Mouse (Mus musculus) liver, adult 2 months (tissue): ENCODE measurements at regions not wholly inside any gene's neighbourhood (a gene's known extent, or its start where the extent isn't known, plus 50 kb on each side); places are given as distances from the start of the nearest gene placed in this dataset.

Source experiments
- DNase-seq: peaks from one replicate; pipeline ENCODE4 v3.0.0-alpha.2; 2011; ENCODE audit warnings: low read depth, low spot score; ENCODE audit errors: extremely low read depth
- H3K27ac ChIP-seq: fragments of 200-500 bp; replicated peaks from 2 replicates; pipeline ENCODE4 v1.5.1; 2012; ENCODE audit warnings: low read depth, mild to moderate bottlenecking, control low read depth, inconsistent platforms, low read length; ENCODE audit not compliant: insufficient read depth
- H3K27me3 ChIP-seq: fragments of 200-500 bp; 2 replicates; pipeline ENCODE4 v1.6.1; 2012; ENCODE audit warnings: mild to moderate bottlenecking, moderate library complexity, low read length, inconsistent platforms; ENCODE audit not compliant: control insufficient read depth, insufficient read depth
- H3K36me3 ChIP-seq: fragments of 200-500 bp; 2 replicates; pipeline ENCODE4 v1.6.1; 2012; ENCODE audit warnings: low read length, inconsistent platforms; ENCODE audit not compliant: control insufficient read depth, insufficient read depth
- H3K4me1 ChIP-seq: fragments of 200-500 bp; 2 replicates; pipeline ENCODE4 v1.6.1; 2011; ENCODE audit warnings: low read length; ENCODE audit not compliant: control insufficient read depth, insufficient read depth
- H3K4me3 ChIP-seq: fragments of 200-500 bp; 2 replicates; pipeline ENCODE4 v1.5.1; 2011; ENCODE audit warnings: low read depth, mild to moderate bottlenecking, control low read depth, low read length, moderate library complexity; ENCODE audit not compliant: insufficient read depth
- H3K79me2 ChIP-seq: fragments of 200-500 bp; 2 replicates; pipeline ENCODE4 v1.6.1; 2012; ENCODE audit warnings: inconsistent platforms, mild to moderate bottlenecking, low read length, moderate library complexity; ENCODE audit not compliant: control insufficient read depth, insufficient read depth
- H3K9ac ChIP-seq: fragments of 200-500 bp; 2 replicates; pipeline ENCODE4 v1.6.1; 2012; ENCODE audit warnings: low read depth, mild to moderate bottlenecking, control low read depth, inconsistent platforms, low read length
- CTCF ChIP-seq: fragments of 200-500 bp; IDR thresholded peaks from 2 replicates; pipeline ENCODE4 v1.5.1; 2011; ENCODE audit warnings: low read depth, low read length, control low read depth
- POLR2A ChIP-seq: fragments of 200-500 bp; IDR thresholded peaks from 2 replicates; pipeline ENCODE4 v1.6.1; 2011; ENCODE audit warnings: low read length, control low read depth; ENCODE audit not compliant: insufficient read depth; ENCODE audit errors: extremely low read depth
- WGBS: fragments of 180-500 bp; shearing (Covaris S2); methylation state at CpG from one replicate; pipeline ENCODE4 v1.1.7; 2018; 5-methylcytosine and 5-hydroxymethylcytosine counted together

DNA sequence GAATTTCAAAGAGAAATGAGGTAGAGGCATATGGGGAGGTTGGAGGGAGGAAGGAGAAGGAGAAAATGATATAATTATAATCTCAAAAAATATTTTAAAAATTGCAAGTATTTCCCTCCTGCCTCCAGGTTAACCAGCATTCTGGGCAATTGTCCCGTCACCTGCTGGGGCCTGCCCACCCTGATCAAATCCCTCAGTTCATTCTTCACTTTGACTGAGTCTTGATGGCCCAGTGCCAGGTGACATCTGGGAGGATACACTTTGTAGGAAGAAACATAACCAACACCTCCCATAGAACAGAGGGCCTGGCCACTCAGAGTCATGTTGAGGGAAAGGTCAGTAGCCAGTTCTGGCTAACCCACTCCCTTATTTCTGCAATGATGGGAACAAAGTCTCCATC lies 360.8 kb upstream of the Ubash3b start:
- H3K27me3 ChIP-seq, result no peaks in the 10 kb centered on the region; the same call in 1 of the 2 replicates
- no peak for DNase-seq
- 96% methylated on average over 1 of the region's 1 CpGs for WGBS
- no peak for TF ChIP-seq POLR2A
- TF ChIP-seq CTCF, result no peak
- H3K4me3 ChIP-seq, result no peak overlapping the region
- H3K27ac ChIP-seq, result no peak overlapping the region
- H3K36me3 ChIP-seq, result no peaks in the 10 kb centered on the region
- no peaks in the 10 kb centered on the region for H3K4me1 ChIP-seq
- H3K79me2 ChIP-seq, result no peaks in the 10 kb centered on the region
- no peak overlapping the region for H3K9ac ChIP-seq

DNA sequence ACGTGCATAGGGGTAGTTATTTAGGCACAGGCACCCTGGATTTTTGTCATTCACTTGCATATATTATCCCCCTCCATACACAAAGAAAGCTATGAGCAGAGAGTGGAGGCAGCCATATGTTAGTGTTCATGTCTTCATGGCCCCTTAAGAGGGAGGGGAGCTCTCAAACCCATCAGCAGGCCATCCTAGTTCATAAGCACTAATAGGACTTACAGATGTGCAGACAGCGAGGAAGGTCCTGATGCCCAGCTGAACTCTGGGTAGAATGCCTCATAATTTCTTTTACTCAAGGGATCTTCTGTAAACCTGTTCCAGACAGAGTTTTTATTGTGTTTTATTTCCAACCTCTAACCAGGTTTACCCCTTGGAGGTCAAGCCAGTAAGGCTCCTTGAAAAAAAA lies 356.3 kb upstream of the Ubash3b start:
- H3K9ac ChIP-seq, result no peak overlapping the region
- TF ChIP-seq POLR2A (no peak), CTCF (no peak)
- no peak overlapping the region for H3K4me3 ChIP-seq
- WGBS, result 88% methylated on average over 2 of the region's 2 CpGs
- no peaks in the 10 kb centered on the region for H3K36me3 ChIP-seq
- H3K27ac ChIP-seq, result no peak overlapping the region
- no peaks in the 10 kb centered on the region for H3K27me3 ChIP-seq
- no peak for DNase-seq
- no peaks in the 10 kb centered on the region for H3K4me1 ChIP-seq
- H3K79me2 ChIP-seq, result no peaks in the 10 kb centered on the region

DNA sequence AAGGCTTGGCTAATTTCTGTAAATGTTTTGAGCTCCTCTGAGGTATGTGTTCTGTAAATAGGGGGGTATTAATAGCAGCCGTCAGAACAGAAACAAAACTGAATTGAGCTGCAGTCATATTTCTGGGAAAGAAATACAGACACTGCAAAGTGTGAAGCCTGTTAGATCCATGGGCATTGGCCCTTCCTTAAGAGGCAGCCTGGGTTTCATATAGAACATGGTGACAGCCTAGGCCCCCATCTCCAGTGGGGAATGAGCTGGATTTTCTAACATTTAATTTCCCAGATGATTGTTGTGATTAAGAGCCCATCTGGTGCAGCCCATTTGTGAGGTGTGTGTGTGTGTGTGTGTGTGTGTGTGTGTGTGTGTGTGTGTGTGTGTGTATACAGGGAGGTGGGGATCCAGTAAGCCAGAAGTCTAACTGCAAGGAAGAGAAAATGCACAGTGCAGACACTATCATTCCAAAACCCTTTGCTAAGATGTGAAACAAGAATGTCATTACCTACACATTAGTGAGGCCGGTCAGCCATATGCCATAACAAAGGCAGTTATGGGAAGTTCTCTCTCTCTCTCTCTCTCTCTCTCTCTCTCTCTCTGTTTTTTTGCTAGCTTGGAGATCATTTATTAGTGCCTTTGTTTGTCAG lies 355.7 kb upstream of the Ubash3b start:
- WGBS, result 84% methylated on average over 2 of the region's 2 CpGs
- TF ChIP-seq POLR2A, result no peak
- TF ChIP-seq CTCF, result no peak
- no peaks in the 10 kb centered on the region for H3K27me3 ChIP-seq
- no peak overlapping the region for H3K27ac ChIP-seq
- no peak for DNase-seq
- H3K9ac ChIP-seq, result no peak overlapping the region
- no peaks in the 10 kb centered on the region for H3K36me3 ChIP-seq
- H3K4me1 ChIP-seq, result no peaks in the 10 kb centered on the region
- H3K4me3 ChIP-seq, result no peak overlapping the region
- H3K79me2 ChIP-seq, result no peaks in the 10 kb centered on the region

- Histone ChIP-seq H3K36me3 (no peaks in the 10 kb centered on the region), H3K27ac (no peak overlapping the region), H3K27me3 (no peaks in the 10 kb centered on the region), H3K79me2 (no peaks in the 10 kb centered on the region), H3K4me3 (no peak overlapping the region), H3K9ac (no peak overlapping the region), H3K4me1 (no peaks in the 10 kb centered on the region)
- no peak for DNase-seq
- TF ChIP-seq POLR2A, result no peak
- no peak for TF ChIP-seq CTCF
These were observed 353.7 kb upstream of the Ubash3b start for GRCm38 (mm10) chr9:41515192-41515591.

- H3K27me3 ChIP-seq, result no peaks in the 10 kb centered on the region
- WGBS, result 48% methylated on average over 1 of the region's 1 CpGs
- no peak overlapping the region for H3K4me3 ChIP-seq
- H3K79me2 ChIP-seq, result no peaks in the 10 kb centered on the region
- no peak for DNase-seq
- H3K36me3 ChIP-seq, result no peaks in the 10 kb centered on the region
- TF ChIP-seq POLR2A, result no peak
- TF ChIP-seq CTCF, result no peak
- H3K27ac ChIP-seq, result no peak overlapping the region
- H3K9ac ChIP-seq, result no peak overlapping the region
- H3K4me1 ChIP-seq, result no peaks in the 10 kb centered on the region
These were observed 352.2 kb upstream of the Ubash3b start for GRCm38 (mm10) chr9:41513701-41514100.

DNA sequence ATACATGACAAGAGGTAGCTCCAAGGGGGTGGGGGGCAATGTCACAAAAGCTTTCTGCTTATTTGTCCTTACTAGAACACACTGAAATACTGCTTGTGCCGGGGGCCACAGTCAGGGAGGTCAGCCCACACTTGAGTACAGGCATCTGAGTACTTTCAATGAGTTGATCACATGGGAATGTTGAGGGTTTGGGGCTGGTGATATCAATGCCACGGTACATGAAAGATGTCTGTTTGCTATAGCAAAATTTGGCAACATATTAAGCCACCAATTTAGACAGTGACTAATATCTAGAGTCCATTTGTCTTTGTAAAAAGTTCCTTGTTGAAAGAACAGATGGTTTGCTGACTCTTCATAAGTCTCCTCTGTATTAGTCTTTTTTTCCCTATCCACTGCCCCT lies 348.1 kb upstream of the Ubash3b start:
- no peak for DNase-seq
- H3K9ac ChIP-seq, result no peak overlapping the region
- 92% methylated on average over 2 of the region's 2 CpGs for WGBS

More for the DNA sequence above, 348.1 kb upstream of the Ubash3b start:
- H3K79me2 ChIP-seq, result no peaks in the 10 kb centered on the region
- TF ChIP-seq CTCF (no peak), POLR2A (no peak)
- no peaks in the 10 kb centered on the region for H3K4me1 ChIP-seq
- no peak overlapping the region for H3K27ac ChIP-seq
- no peaks in the 10 kb centered on the region for H3K36me3 ChIP-seq
- no peak overlapping the region for H3K4me3 ChIP-seq
- H3K27me3 ChIP-seq, result no peaks in the 10 kb centered on the region
